Mouse (Mus musculus): ENCODE results near the gene Sipa1l2. TPM values are rescaled to one million over a fixed set of nuclear protein-coding genes. Genes with fewer than 3 reads are reported as not detected.

Gene Sipa1l2
- polyA plus RNA-seq, 1 experiment from 2014 or later = 32.8 TPM

DNA sequence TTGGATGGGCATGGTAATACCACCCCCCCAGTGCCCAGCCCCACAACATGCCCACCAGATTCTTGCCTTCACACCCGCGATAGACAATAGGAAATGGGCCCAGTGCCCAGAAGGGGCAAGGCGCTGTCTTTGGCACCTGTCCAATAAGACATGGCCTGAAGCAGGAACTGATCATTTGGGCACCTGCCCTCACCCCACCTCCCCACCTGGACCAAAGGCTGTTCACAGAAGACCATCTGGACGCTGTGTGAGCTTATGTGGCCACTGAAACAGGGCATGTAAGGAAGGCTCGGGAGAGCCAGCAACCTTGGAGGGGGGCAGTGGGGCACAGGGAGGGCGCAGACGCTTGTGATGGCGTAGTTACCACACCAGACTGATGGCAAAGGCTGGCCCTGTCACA, 174.6 kb downstream of the Sipa1l2 start:
- Histone ChIP-seq H3K27ac (ENCODE audit: poor library complexity, severe bottlenecking) (no peak overlapping the region), H3K4me2 (no peak overlapping the region), H3K9ac (no peak overlapping the region), H3K4me1 (replicated peaks) (peaks cover 34% of the 10 kb centered on the region), H3K36me3 (no peaks in the 10 kb centered on the region), H3K9me3 (replicated peaks) (no peaks in the 10 kb centered on the region), H3K4me3 (no peak overlapping the region), H3K27me3 (replicated peaks) (no peaks in the 10 kb centered on the region)
- ATAC-seq (ENCODE audit: insufficient number of reproducible peaks, low FRiP score) = no peak
- WGBS = 80% methylated on average over 8 of the region's 8 CpGs

DNA sequence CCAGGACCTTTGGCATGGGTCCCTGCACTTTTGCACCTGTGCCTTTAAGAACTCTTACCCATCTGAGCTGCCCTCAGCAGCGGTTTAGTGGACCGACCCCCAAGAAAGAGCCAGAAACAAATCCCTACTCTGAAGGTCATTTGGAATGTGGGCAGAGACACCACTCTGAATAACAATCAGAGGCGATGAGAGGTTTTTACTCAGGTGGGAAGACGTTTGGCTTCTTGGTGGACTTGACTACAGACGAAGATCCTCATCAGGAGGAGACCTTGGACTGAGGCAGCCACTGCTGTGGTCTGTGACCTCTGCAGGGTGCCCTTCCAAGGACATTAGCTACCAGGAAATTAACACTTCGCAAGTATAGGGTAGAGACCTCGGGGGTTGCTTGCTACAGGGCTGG, 177.9 kb downstream of the Sipa1l2 start:
- ATAC-seq (ENCODE audit: insufficient number of reproducible peaks, low FRiP score) = no peak
- no peak overlapping the region for H3K4me2 ChIP-seq
- H3K36me3 ChIP-seq = no peaks in the 10 kb centered on the region
- H3K27me3 ChIP-seq (replicated peaks) = no peaks in the 10 kb centered on the region
- H3K27ac ChIP-seq (ENCODE audit: poor library complexity, severe bottlenecking) = peak overlapping the region; percentile 8
- H3K9ac ChIP-seq = no peak overlapping the region
- WGBS = 52% methylated on average over 7 of the region's 7 CpGs
- H3K4me3 ChIP-seq = no peak overlapping the region
- no peaks in the 10 kb centered on the region for H3K9me3 ChIP-seq (replicated peaks)
- H3K4me1 ChIP-seq (replicated peaks) = peaks cover 59% of the 10 kb centered on the region

DNA sequence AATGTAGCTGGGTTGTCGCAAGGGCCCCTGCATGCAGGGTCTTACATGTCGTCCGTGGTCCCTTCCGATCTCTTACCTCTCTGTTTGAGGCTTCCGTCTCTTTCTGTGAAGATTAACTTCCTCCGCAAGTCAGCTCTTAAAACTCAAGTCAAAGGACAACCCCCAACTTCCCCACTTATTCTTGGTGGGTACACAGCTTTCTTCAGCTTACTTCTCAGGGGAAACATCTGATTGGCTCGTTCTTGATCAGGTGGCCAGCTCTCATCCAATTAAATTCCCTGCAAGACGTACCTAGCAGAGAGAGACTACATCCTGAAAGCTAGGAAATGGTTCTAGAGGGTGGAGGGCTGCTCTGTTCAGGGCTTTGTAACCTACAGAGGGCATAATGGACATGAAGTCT, 178.3 kb downstream of the Sipa1l2 start:
- H3K4me2 ChIP-seq = no peak overlapping the region

DNA sequence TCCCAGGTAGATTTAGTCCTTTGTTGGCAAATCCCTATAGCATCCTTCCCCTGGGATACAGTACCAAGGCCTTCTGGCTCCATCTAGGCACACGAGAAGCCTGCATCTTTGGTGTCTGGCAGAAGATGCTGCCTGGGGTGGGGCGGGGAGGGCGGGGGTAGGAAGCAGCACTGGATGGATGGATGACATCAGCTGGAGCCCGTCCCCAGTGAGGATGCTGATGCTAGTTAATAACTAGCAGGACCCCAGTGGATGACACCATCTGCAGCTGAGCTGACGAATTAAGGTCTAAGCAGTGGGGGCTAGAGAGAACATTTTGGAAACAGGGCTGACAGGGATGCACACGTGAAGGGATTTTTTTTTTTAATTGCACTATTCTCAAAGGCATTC, 179.1 kb downstream of the Sipa1l2 start:
- Histone ChIP-seq H3K27me3 (replicated peaks) (no peaks in the 10 kb centered on the region), H3K36me3 (no peaks in the 10 kb centered on the region), H3K9ac (peak overlapping the region; percentile 39; the same call in 1 of the 2 replicates), H3K9me3 (replicated peaks) (no peaks in the 10 kb centered on the region), H3K4me2 (no peak overlapping the region), H3K27ac (ENCODE audit: poor library complexity, severe bottlenecking) (peak overlapping the region; percentile 90), H3K4me3 (no peak overlapping the region), H3K4me1 (replicated peaks) (peaks cover 71% of the 10 kb centered on the region)
- no peak for ATAC-seq (ENCODE audit: insufficient number of reproducible peaks, low FRiP score)
- WGBS = 70% methylated on average over 6 of the region's 6 CpGs

More for the DNA sequence above, 178.3 kb downstream of the Sipa1l2 start:
- WGBS = 79% methylated on average over 8 of the region's 8 CpGs
- no peaks in the 10 kb centered on the region for H3K9me3 ChIP-seq (replicated peaks)
- ATAC-seq (ENCODE audit: insufficient number of reproducible peaks, low FRiP score) = no peak
- H3K4me1 ChIP-seq (replicated peaks) = peaks cover 63% of the 10 kb centered on the region
- H3K27ac ChIP-seq (ENCODE audit: poor library complexity, severe bottlenecking) = peak overlapping the region; percentile 8; the same call in 1 of the 2 replicates
- no peaks in the 10 kb centered on the region for H3K36me3 ChIP-seq
- no peaks in the 10 kb centered on the region for H3K27me3 ChIP-seq (replicated peaks)
- H3K9ac ChIP-seq = no peak overlapping the region
- no peak overlapping the region for H3K4me3 ChIP-seq

DNA sequence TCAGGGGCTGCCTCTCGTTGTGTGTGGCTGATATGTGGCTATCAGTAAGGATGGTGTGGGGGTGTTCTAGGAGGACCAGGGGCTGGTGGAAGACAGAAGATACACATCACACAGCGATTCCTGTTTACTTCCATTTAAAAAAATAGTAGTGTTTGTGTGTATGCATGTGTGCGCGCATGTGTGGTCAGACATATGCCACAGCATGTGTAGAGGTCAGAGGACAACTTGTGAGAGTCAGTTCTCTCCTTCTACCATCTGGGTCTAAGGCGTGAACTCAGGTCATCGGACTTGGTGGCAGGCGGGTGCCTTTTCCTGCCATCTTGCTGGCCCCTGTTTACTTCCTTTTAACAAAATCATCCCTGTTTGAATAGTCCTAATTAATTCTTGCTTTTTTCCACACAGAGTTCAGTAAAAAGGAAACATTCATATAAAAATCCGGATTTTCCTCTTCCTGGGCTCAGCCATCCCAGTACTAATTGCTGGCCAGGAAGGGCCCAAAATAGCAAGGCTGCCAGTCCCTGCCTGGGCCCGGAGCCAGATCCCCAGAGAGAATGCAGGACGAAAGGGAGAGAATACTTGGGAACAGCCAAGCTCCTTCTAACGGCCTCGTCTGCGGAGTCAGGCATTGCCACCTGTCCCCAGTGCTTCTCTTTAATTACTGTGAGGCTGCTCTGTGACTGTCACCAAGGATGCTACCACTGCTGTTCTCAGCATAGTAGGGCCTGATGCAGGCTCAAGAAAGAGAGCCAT, 179.7 kb downstream of the Sipa1l2 start:
- peak overlapping the region; percentile 39; the same call in 1 of the 2 replicates for H3K9ac ChIP-seq
- H3K36me3 ChIP-seq = no peaks in the 10 kb centered on the region
- no peaks in the 10 kb centered on the region for H3K9me3 ChIP-seq (replicated peaks)
- ATAC-seq (ENCODE audit: insufficient number of reproducible peaks, low FRiP score) = no peak
- no peak overlapping the region for H3K4me3 ChIP-seq
- H3K27me3 ChIP-seq (replicated peaks) = no peaks in the 10 kb centered on the region
- no peak overlapping the region for H3K4me2 ChIP-seq
- 48% methylated on average over 13 of the region's 13 CpGs for WGBS
- peaks cover 72% of the 10 kb centered on the region for H3K4me1 ChIP-seq (replicated peaks)
- peak overlapping the region; percentile 90 for H3K27ac ChIP-seq (ENCODE audit: poor library complexity, severe bottlenecking)

DNA sequence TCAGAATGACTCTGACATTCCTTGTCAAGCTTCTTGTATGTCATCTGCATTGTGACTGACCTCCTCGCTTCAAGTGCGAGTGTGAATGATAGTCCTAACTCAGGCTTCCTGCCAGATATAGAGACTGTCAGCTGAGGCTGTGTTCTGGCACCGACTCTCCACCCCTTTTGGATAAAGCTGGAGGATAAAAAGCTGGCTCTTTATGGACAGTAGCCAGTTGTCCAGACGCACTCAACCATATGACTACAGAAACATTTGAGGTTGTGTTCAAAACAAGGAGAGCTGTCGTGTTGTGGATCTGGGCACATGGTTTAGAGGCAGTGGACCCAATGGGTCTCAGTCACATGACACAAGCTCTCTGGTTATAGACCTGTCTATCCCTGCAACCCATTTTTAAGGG, 180.3 kb downstream of the Sipa1l2 start:
- ATAC-seq (ENCODE audit: insufficient number of reproducible peaks, low FRiP score) = no peak
- Histone ChIP-seq H3K9me3 (replicated peaks) (no peaks in the 10 kb centered on the region), H3K4me1 (replicated peaks) (peaks cover 71% of the 10 kb centered on the region), H3K9ac (no peak overlapping the region), H3K4me3 (no peak overlapping the region), H3K27me3 (replicated peaks) (no peaks in the 10 kb centered on the region), H3K36me3 (no peaks in the 10 kb centered on the region), H3K4me2 (no peak overlapping the region), H3K27ac (ENCODE audit: poor library complexity, severe bottlenecking) (peak overlapping the region; percentile 90)
- WGBS = 8% methylated on average over 5 of the region's 5 CpGs

DNA sequence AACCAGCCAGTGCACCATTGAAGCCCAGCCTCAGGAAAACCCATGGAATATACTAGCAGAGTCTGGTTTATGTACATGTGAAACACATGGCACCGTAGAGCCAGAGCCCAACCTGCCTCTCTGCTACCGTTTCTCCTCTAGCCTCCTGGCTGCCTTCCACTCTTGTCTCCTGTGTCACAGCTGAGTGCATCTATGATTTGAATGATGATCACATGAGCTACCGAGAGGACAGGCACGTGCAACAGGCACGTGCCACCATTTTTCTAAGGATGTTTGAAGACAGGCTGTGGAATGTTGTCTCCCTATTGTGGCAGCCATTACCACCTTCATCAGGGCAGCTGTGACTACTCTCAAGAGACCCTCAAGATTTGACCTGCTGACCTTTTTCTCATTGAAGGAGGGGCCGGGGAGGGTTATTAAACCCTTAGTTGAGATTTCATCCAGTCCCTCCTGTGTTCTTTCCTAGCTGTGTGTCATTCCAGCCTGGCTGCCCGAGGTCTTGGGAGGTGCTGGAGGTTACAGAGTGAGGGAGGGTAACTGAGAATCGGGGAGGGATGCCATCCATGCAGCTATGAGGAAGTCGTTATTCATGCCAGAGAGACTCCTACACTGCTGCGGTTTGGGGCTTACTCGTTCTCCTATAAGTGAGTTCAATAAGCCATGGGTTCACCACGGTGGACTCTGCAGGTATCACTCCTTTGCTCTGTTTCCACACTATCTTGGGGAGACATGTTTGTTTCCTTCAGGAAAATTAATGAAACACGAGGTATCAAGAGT, 181.0 kb downstream of the Sipa1l2 start:
- Histone ChIP-seq H3K9ac (no peak overlapping the region), H3K27me3 (replicated peaks) (no peaks in the 10 kb centered on the region), H3K4me1 (replicated peaks) (peaks cover 71% of the 10 kb centered on the region), H3K36me3 (no peaks in the 10 kb centered on the region), H3K4me2 (no peak overlapping the region), H3K4me3 (no peak overlapping the region), H3K9me3 (replicated peaks) (no peaks in the 10 kb centered on the region), H3K27ac (ENCODE audit: poor library complexity, severe bottlenecking) (peak overlapping the region; percentile 90)
- ATAC-seq (ENCODE audit: insufficient number of reproducible peaks, low FRiP score) = no peak
- 58% methylated on average over 13 of the region's 13 CpGs for WGBS

DNA sequence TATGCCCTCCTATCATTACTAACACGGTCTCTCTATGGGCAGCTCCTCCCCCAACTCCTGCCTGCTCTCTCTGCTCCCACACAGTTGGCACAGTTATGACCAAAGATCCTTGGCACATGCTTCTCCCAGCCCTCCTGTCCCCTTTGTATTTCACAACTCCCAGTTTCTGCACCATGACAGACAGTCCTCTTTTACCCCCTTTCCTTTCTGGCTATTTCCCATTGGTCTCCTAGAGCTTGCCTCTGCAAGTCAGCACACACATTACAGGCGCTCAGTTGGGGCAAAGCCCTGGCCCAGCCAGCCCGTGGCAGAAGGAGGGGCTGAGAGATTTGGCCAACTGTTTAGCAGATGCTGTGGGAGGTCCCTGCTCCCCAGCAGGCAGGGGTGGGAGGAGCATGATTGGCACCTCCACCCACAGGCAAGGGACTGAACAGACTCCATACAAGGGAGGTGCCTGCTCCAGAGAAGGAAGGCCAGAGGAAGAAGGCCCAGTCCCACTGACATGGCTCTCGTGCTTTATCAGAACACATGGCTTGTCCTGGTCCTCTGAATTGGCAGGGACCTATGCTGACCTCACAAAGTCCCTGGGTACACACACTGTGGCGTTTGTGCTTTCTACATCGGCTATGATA, 184.0 kb downstream of the Sipa1l2 start:
- H3K4me2 ChIP-seq = no peak overlapping the region
- peak overlapping the region; percentile 63 for H3K27ac ChIP-seq (ENCODE audit: poor library complexity, severe bottlenecking)
- 25% methylated on average over 6 of the region's 6 CpGs for WGBS
- peaks cover 57% of the 10 kb centered on the region for H3K4me1 ChIP-seq (replicated peaks)
- no peak overlapping the region for H3K4me3 ChIP-seq
- H3K9me3 ChIP-seq (replicated peaks) = no peaks in the 10 kb centered on the region
- peak; percentile 52; the same call in 1 of the 2 replicates for ATAC-seq (ENCODE audit: insufficient number of reproducible peaks, low FRiP score)
- no peaks in the 10 kb centered on the region for H3K27me3 ChIP-seq (replicated peaks)
- H3K36me3 ChIP-seq = no peaks in the 10 kb centered on the region
- no peak overlapping the region for H3K9ac ChIP-seq

DNA sequence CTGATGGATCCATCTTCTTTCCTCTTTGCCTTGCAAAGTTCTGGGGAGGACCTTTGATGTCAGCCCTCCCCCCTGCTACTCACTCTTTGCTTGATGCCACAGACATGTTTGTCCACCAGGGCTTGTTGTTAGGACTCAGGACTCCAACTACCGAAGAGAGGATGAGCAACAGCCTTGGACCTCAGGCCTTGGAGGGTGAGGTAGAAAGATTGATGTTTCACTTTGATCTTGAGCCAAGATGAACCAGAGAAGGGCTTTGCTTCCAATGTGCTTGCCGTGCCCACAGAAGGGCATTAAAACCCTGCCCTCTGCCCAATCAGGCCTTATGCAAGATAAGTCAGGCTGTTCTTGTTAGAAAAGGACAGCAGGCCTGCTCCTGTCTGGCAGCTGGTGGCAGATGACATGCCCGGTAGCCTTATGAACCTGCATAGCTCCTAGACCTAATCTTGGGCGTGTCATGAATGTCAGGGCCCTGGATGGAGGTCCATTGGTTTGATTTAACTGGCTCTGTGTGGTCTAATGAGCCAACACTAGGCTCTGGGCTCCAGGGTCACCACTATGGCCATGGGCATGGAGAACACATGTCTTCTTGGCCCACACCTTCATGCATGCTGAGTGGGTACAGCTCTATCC, 184.9 kb downstream of the Sipa1l2 start:
- H3K27me3 ChIP-seq (replicated peaks) = no peaks in the 10 kb centered on the region
- peaks cover 48% of the 10 kb centered on the region for H3K4me1 ChIP-seq (replicated peaks)
- H3K9ac ChIP-seq = no peak overlapping the region
- no peak overlapping the region for H3K4me2 ChIP-seq
- no peaks in the 10 kb centered on the region for H3K9me3 ChIP-seq (replicated peaks)
- no peaks in the 10 kb centered on the region for H3K36me3 ChIP-seq
- WGBS = 91% methylated on average over 4 of the region's 4 CpGs
- no peak overlapping the region for H3K4me3 ChIP-seq
- no peak for ATAC-seq (ENCODE audit: insufficient number of reproducible peaks, low FRiP score)
- H3K27ac ChIP-seq (ENCODE audit: poor library complexity, severe bottlenecking) = no peak overlapping the region

DNA sequence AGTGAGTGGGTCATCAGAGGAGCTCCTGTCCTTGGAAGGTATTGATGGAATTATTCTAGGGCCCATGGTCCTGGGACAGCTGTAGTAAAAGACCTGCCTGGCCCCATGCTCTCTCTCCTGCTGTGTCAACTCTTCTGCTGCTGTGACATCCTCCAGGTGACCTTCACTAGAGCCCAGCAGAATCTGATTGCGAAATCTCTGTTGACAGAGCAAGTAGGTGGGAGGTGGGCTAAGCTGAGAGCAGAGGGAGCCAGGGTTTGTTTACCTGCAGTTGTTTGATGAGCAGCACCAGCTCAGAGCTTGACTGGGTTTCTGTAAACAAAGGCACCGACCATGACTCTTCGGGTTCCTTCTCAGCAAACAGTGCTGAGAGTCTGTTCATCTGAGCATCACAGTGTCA, 187.9 kb downstream of the Sipa1l2 start:
- H3K36me3 ChIP-seq = no peaks in the 10 kb centered on the region
- no peak overlapping the region for H3K4me2 ChIP-seq
- WGBS = 34% methylated on average over 3 of the region's 3 CpGs
- H3K27me3 ChIP-seq (replicated peaks) = no peaks in the 10 kb centered on the region
- H3K9me3 ChIP-seq (replicated peaks) = no peaks in the 10 kb centered on the region
- no peak for ATAC-seq (ENCODE audit: insufficient number of reproducible peaks, low FRiP score)
- H3K27ac ChIP-seq (ENCODE audit: poor library complexity, severe bottlenecking) = no peak overlapping the region
- H3K4me3 ChIP-seq = no peak overlapping the region
- H3K9ac ChIP-seq = no peak overlapping the region
- peaks cover 26% of the 10 kb centered on the region for H3K4me1 ChIP-seq (replicated peaks)

DNA sequence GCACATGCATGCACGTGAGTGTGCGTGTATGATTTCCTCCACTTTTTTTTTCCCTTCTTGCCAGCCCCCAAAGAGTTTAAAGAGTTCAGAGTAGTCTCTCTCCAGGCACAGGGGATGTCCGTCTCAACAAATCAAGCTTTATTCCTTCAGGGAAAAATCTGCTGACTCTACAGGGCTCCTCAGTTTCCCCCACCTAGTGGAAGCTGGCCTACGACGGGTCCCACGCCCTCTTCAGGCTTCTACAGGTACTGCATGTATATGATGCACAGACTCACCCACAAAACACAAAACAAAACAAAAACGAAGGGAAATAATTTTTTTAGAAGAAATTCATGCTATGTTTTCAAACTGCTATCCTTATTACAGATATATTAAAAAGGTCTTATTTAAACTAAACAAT, 189.7 kb downstream of the Sipa1l2 start:
- Histone ChIP-seq H3K4me3 (no peak overlapping the region), H3K27me3 (replicated peaks) (no peaks in the 10 kb centered on the region), H3K9me3 (replicated peaks) (no peaks in the 10 kb centered on the region), H3K4me2 (no peak overlapping the region), H3K9ac (no peak overlapping the region), H3K36me3 (no peaks in the 10 kb centered on the region), H3K27ac (ENCODE audit: poor library complexity, severe bottlenecking) (no peak overlapping the region), H3K4me1 (replicated peaks) (peaks cover 9% of the 10 kb centered on the region; the same call in 1 of the 2 replicates)
- 65% methylated on average over 7 of the region's 7 CpGs for WGBS
- no peak for ATAC-seq (ENCODE audit: insufficient number of reproducible peaks, low FRiP score)
